Mouse (Mus musculus) limb, embryonic 10.5 days (tissue): ENCODE results near the gene Igsf9. TPM values are rescaled to one million over a fixed set of nuclear protein-coding genes. Genes with fewer than 3 reads are reported as not detected.

Source experiments
- DNase-seq: peaks from one replicate; pipeline ENCODE4 v3.0.0-alpha.2; 2017; ENCODE audit warnings: low spot score
- H3K27ac ChIP-seq: fragments of 300-500 bp; sonication (generic); 2 replicates; pipeline ENCODE4 v1.5.1; 2016; ENCODE audit warnings: mild to moderate bottlenecking
- H3K27me3 ChIP-seq: fragments of 300-500 bp; sonication (generic); 2 replicates; pipeline ENCODE4 v1.6.1; 2016; ENCODE audit warnings: low read depth, mild to moderate bottlenecking; ENCODE audit not compliant: poor library complexity, severe bottlenecking
- H3K36me3 ChIP-seq: fragments of 300-500 bp; sonication (generic); 2 replicates; pipeline ENCODE4 v1.6.1; 2016; ENCODE audit warnings: mild to moderate bottlenecking, moderate library complexity
- H3K4me1 ChIP-seq: fragments of 300-500 bp; sonication (generic); 2 replicates; pipeline ENCODE4 v1.6.1; 2016
- H3K4me3 ChIP-seq: fragments of 300-500 bp; sonication (generic); 2 replicates; pipeline ENCODE4 v1.5.1; 2016; ENCODE audit warnings: mild to moderate bottlenecking, moderate library complexity
- H3K9me3 ChIP-seq: fragments of 300-500 bp; sonication (generic); replicated peaks from 2 replicates; pipeline ENCODE4 v1.6.1; 2016; ENCODE audit warnings: mild to moderate bottlenecking
- WGBS: fragments of 180-500 bp; shearing (Covaris S2); methylation state at CpG from one replicate; pipeline ENCODE4 v1.1.7; 2016; 5-methylcytosine and 5-hydroxymethylcytosine counted together
- polyA plus RNA-seq: library from polyadenylated mRNA; unstranded; fragments of >200 nt; fragmentation: Nextera tagmentation; extraction: Ambion mirVana; gene quantifications from 2 replicates; pipeline ENCODE4 v1.2.1, GENCODE M21; 2016

Igsf9 gene
- 79.5 and 85.8 TPM in 2 replicates for polyA plus RNA-seq

- Histone ChIP-seq H3K36me3 (peaks cover 27% of the 10 kb centered on the region), H3K9me3 (no peaks in the 10 kb centered on the region), H3K27ac (peak within 1 kb of the TSS; percentile 87), H3K27me3 (no peaks in the 10 kb centered on the region), H3K4me3 (peak within 1 kb of the TSS; percentile 75), H3K4me1 (peaks cover 50% of the 10 kb centered on the region)
- under 1% methylated on average over 38 of the region's 38 CpGs for WGBS
- DNase-seq: peak; percentile 97
Observed at GRCm38 (mm10) chr1:172481540-172482280, at the start of gene Igsf9. Igsf9 (plus strand) TSS chr1:172481788.

GRCm38 (mm10) chr1:172431836-172432586 lies 49.6 kb upstream of the Igsf9 start:
- Histone ChIP-seq H3K9me3 (no peaks in the 10 kb centered on the region), H3K4me3 (no peak overlapping the region), H3K36me3 (no peaks in the 10 kb centered on the region), H3K27ac (no peak overlapping the region), H3K4me1 (peaks cover 5% of the 10 kb centered on the region; the same call in 1 of the 2 replicates), H3K27me3 (no peaks in the 10 kb centered on the region)
- WGBS: 40% methylated on average over 4 of the region's 4 CpGs
- DNase-seq: no peak

GRCm38 (mm10) chr1:172432587-172432955 lies 49.0 kb upstream of the Igsf9 start:
- Histone ChIP-seq H3K9me3 (no peaks in the 10 kb centered on the region), H3K27me3 (no peaks in the 10 kb centered on the region), H3K4me1 (peaks cover 5% of the 10 kb centered on the region; the same call in 1 of the 2 replicates), H3K36me3 (no peaks in the 10 kb centered on the region), H3K4me3 (no peak overlapping the region), H3K27ac (no peak overlapping the region)
- 87% methylated on average over 3 of the region's 3 CpGs for WGBS
- DNase-seq: no peak

GRCm38 (mm10) chr1:172433012-172433850 lies 48.4 kb upstream of the Igsf9 start:
- no peak for DNase-seq
- no peaks in the 10 kb centered on the region for H3K9me3 ChIP-seq
- 86% methylated on average over 20 of the region's 20 CpGs for WGBS
- peaks cover 5% of the 10 kb centered on the region; the same call in 1 of the 2 replicates for H3K4me1 ChIP-seq
- H3K27ac ChIP-seq: no peak overlapping the region
- no peak overlapping the region for H3K4me3 ChIP-seq
- no peaks in the 10 kb centered on the region for H3K36me3 ChIP-seq
- no peaks in the 10 kb centered on the region for H3K27me3 ChIP-seq

- H3K9me3 ChIP-seq: no peaks in the 10 kb centered on the region
- no peaks in the 10 kb centered on the region for H3K36me3 ChIP-seq
- H3K27me3 ChIP-seq: no peaks in the 10 kb centered on the region
- H3K27ac ChIP-seq: no peak overlapping the region
- DNase-seq: no peak
- H3K4me1 ChIP-seq: peaks cover 5% of the 10 kb centered on the region; the same call in 1 of the 2 replicates
- no peak overlapping the region for H3K4me3 ChIP-seq
- WGBS: 87% methylated on average over 4 of the region's 4 CpGs
Observed at GRCm38 (mm10) chr1:172433851-172434165, 47.8 kb upstream of the Igsf9 start.

- no peak for DNase-seq
- H3K4me3 ChIP-seq: no peak overlapping the region
- 53% methylated on average over 6 of the region's 6 CpGs for WGBS
- no peak overlapping the region for H3K27ac ChIP-seq
- no peaks in the 10 kb centered on the region for H3K27me3 ChIP-seq
- H3K4me1 ChIP-seq: peaks cover 4% of the 10 kb centered on the region; the same call in 1 of the 2 replicates
- H3K9me3 ChIP-seq: no peaks in the 10 kb centered on the region
- no peaks in the 10 kb centered on the region for H3K36me3 ChIP-seq
Observed at GRCm38 (mm10) chr1:172436785-172437184, 44.8 kb upstream of the Igsf9 start.

- H3K9me3 ChIP-seq: no peaks in the 10 kb centered on the region
- no peaks in the 10 kb centered on the region for H3K36me3 ChIP-seq
- H3K27ac ChIP-seq: no peak overlapping the region
- peak; percentile 19 for DNase-seq
- WGBS: 82% methylated on average over 2 of the region's 2 CpGs
- no peaks in the 10 kb centered on the region for H3K27me3 ChIP-seq
- no peak overlapping the region for H3K4me3 ChIP-seq
- no peaks in the 10 kb centered on the region for H3K4me1 ChIP-seq
Observed at GRCm38 (mm10) chr1:172438621-172439020, 43.0 kb upstream of the Igsf9 start.

- Histone ChIP-seq H3K27me3 (no peaks in the 10 kb centered on the region), H3K4me1 (no peaks in the 10 kb centered on the region), H3K9me3 (no peaks in the 10 kb centered on the region), H3K27ac (no peak overlapping the region), H3K4me3 (no peak overlapping the region), H3K36me3 (no peaks in the 10 kb centered on the region)
- 91% methylated on average over 3 of the region's 3 CpGs for WGBS
- DNase-seq: peak; percentile 16
Observed at GRCm38 (mm10) chr1:172440521-172440920, 41.1 kb upstream of the Igsf9 start.

GRCm38 (mm10) chr1:172441935-172442445 lies 39.6 kb upstream of the Igsf9 start:
- H3K4me1 ChIP-seq: no peaks in the 10 kb centered on the region
- peak; percentile 7 for DNase-seq
- WGBS: 86% methylated on average over 9 of the region's 9 CpGs
- H3K9me3 ChIP-seq: no peaks in the 10 kb centered on the region
- H3K27me3 ChIP-seq: no peaks in the 10 kb centered on the region
- H3K36me3 ChIP-seq: no peaks in the 10 kb centered on the region
- no peak overlapping the region for H3K27ac ChIP-seq
- no peak overlapping the region for H3K4me3 ChIP-seq

GRCm38 (mm10) chr1:172450226-172450625 lies 31.4 kb upstream of the Igsf9 start:
- no peak for DNase-seq
- no peak overlapping the region for H3K4me3 ChIP-seq
- H3K27me3 ChIP-seq: no peaks in the 10 kb centered on the region
- WGBS: 38% methylated on average over 2 of the region's 2 CpGs
- peaks cover 12% of the 10 kb centered on the region for H3K4me1 ChIP-seq
- no peaks in the 10 kb centered on the region for H3K36me3 ChIP-seq
- H3K27ac ChIP-seq: no peak overlapping the region
- H3K9me3 ChIP-seq: no peaks in the 10 kb centered on the region

- WGBS: 33% methylated on average over 17 of the region's 17 CpGs
- peak; percentile 38 for DNase-seq
- peak overlapping the region; percentile 31 for H3K4me3 ChIP-seq
Observed at GRCm38 (mm10) chr1:172450848-172451470, 30.6 kb upstream of the Igsf9 start.

GRCm38 (mm10) chr1:172452911-172453310 lies 28.7 kb upstream of the Igsf9 start:
- H3K9me3 ChIP-seq: no peaks in the 10 kb centered on the region
- H3K27ac ChIP-seq: no peak overlapping the region
- no peaks in the 10 kb centered on the region for H3K36me3 ChIP-seq
- peaks cover 12% of the 10 kb centered on the region for H3K4me1 ChIP-seq
- H3K27me3 ChIP-seq: no peaks in the 10 kb centered on the region
- no peak overlapping the region for H3K4me3 ChIP-seq
- no peak for DNase-seq
- WGBS: 81% methylated on average over 2 of the region's 2 CpGs

More at GRCm38 (mm10) chr1:172450848-172451470, 30.6 kb upstream of the Igsf9 start:
- no peaks in the 10 kb centered on the region for H3K9me3 ChIP-seq
- H3K36me3 ChIP-seq: no peaks in the 10 kb centered on the region
- no peaks in the 10 kb centered on the region for H3K27me3 ChIP-seq
- H3K27ac ChIP-seq: no peak overlapping the region
- peaks cover 12% of the 10 kb centered on the region for H3K4me1 ChIP-seq
